Mouse (Mus musculus) heart, embryonic 15.5 days (tissue): Measurements from ENCODE around the gene Serping1. TPM values are rescaled to one million over a fixed set of nuclear protein-coding genes. Genes with fewer than 3 reads are reported as not detected.

Experiments
- ATAC-seq: fragments of 200-750 bp; cut with Nextera tagmentation; replicated peaks from 2 replicates; pipeline ENCODE4 v1.8.0; 2017; ENCODE audit warnings: low read depth, moderate TSS enrichment; ENCODE audit not compliant: insufficient number of reproducible peaks, insufficient read depth, low FRiP score
- H3K27ac ChIP-seq: fragments of 300-500 bp; sonication (generic); 2 replicates; pipeline ENCODE4 v1.5.1; 2015; ENCODE audit warnings: mild to moderate bottlenecking, inconsistent platforms
- H3K27me3 ChIP-seq: fragments of 300-500 bp; sonication (generic); 2 replicates; pipeline ENCODE4 v1.6.1; 2015; ENCODE audit warnings: inconsistent platforms
- H3K36me3 ChIP-seq: fragments of 300-500 bp; sonication (generic); 2 replicates; pipeline ENCODE4 v1.6.1; 2015; ENCODE audit warnings: mild to moderate bottlenecking, inconsistent platforms
- H3K4me1 ChIP-seq: fragments of 300-500 bp; sonication (generic); replicated peaks from 2 replicates; pipeline ENCODE4 v1.6.1; 2015; ENCODE audit warnings: inconsistent platforms
- H3K4me2 ChIP-seq: fragments of 300-500 bp; sonication (generic); 2 replicates; pipeline ENCODE4 v1.6.1; 2015; ENCODE audit warnings: inconsistent platforms, mild to moderate bottlenecking, moderate library complexity
- H3K4me3 ChIP-seq: fragments of 300-500 bp; sonication (generic); 2 replicates; pipeline ENCODE4 v1.5.1; 2015; ENCODE audit warnings: mild to moderate bottlenecking, inconsistent platforms
- H3K9ac ChIP-seq: fragments of 300-500 bp; sonication (generic); 2 replicates; pipeline ENCODE4 v1.6.1; 2015; ENCODE audit warnings: mild to moderate bottlenecking, inconsistent platforms
- H3K9me3 ChIP-seq: fragments of 300-500 bp; sonication (generic); replicated peaks from 2 replicates; pipeline ENCODE4 v1.6.1; 2016; ENCODE audit warnings: inconsistent platforms
- WGBS: fragments of 180-500 bp; shearing (Covaris S2); methylation state at CpG from one replicate; pipeline ENCODE4 v1.1.7; 2015; ENCODE audit warnings: mixed read lengths; 5-methylcytosine and 5-hydroxymethylcytosine counted together
- polyA plus RNA-seq: library from polyadenylated mRNA; unstranded; fragments of >200 nt; fragmentation: Nextera tagmentation; extraction: Ambion mirVana; gene quantifications from 2 replicates; pipeline ENCODE4 v1.2.1, GENCODE M21; 2015

The Serping1 gene
- polyA plus RNA-seq, 1 experiment from 2014 or later = 45.2 TPM

DNA sequence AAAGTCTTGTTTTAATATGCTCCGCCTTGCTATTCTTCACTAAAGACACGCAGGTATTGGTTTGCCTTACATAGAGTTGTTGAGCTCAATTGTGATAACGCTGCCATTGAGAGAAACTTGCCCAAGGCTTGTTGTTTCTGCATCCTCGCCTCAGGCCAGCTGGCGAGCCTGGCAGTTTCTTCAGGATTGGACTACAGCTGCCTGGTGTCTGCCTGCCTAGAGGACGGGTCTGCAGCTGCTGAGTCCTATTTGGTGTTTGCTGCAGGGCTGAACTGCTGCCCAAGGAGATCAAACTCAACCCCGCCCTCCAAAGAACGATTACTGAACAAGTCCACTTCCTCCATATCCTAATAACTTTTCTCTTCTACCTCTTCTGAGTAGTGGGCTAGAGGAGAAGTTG lies 14.5 kb downstream of the Serping1 start:
- ATAC-seq = no peak
- no peaks in the 10 kb centered on the region for H3K4me1 ChIP-seq
- H3K27me3 ChIP-seq = no peaks in the 10 kb centered on the region
- H3K4me2 ChIP-seq = no peak overlapping the region
- no peak overlapping the region for H3K4me3 ChIP-seq
- no peak overlapping the region for H3K27ac ChIP-seq
- 73% methylated on average over 8 of the region's 8 CpGs for WGBS
- no peaks in the 10 kb centered on the region for H3K9me3 ChIP-seq
- H3K36me3 ChIP-seq = no peaks in the 10 kb centered on the region
- H3K9ac ChIP-seq = no peak overlapping the region

DNA sequence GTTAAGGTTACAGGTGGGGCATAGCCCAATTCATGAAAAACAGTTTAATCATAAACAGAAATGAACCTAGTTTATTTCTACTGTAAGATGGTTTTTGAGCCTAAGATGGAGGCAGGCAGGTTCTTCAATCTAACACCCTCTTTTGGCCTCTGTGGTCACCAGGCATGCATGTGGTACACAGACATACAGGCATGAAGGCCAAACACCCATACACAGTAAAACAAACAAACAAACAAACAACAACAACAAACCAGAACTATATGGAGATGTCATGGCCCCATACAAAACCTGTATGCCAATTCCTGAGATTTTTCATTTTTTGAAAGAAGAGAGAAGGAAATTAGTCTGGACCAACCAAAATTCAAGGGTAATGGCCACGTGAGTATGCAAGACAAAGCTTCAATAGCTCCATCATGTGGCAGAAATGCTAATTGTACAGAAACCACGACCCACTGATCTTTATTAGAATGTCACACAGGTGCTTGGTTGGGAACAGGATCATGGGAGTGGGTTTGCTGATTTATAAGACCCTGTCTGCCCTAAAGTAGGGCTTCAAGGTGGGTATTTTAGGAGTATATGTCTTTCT lies 16.6 kb downstream of the Serping1 start:
- no peaks in the 10 kb centered on the region for H3K4me1 ChIP-seq
- no peak overlapping the region for H3K9ac ChIP-seq
- no peak overlapping the region for H3K4me2 ChIP-seq
- H3K9me3 ChIP-seq = no peaks in the 10 kb centered on the region
- no peaks in the 10 kb centered on the region for H3K36me3 ChIP-seq
- no peak overlapping the region for H3K4me3 ChIP-seq
- under 1% methylated on average over 2 of the region's 2 CpGs for WGBS
- no peak for ATAC-seq
- no peak overlapping the region for H3K27ac ChIP-seq
- no peaks in the 10 kb centered on the region for H3K27me3 ChIP-seq

DNA sequence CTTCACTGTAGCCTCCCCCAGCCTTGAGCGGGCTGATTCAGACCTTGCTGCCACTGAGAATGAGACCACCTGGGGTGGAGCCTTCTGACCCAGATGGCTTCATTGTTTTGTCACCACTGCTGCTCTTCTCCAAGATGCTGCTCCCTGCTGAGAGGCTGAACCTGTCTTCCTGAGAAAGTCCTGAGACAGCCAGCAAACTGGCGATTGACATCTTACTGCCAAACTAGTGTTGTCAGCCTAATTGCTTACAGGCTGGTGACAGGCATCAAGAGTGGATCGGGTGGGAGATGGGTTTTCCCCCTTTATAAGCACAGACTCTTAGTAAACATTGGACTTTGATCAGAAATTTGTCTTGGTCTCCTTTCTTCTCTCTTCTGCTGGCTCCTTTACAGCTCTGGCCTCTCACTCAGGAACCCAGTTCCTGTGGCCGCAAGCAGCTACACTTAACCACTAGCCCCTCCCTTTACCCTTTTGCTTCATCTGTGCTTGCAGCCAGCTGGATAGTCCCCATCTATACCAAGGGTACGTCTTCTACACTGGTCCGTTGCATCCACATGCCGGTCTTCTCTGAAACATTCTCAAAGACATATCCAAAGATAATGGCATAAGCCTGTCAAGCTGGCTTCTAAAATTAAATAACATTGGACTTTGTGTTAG lies 18.1 kb downstream of the Serping1 start:
- Histone ChIP-seq H3K9ac (no peak overlapping the region), H3K36me3 (no peaks in the 10 kb centered on the region), H3K4me2 (no peak overlapping the region), H3K9me3 (no peaks in the 10 kb centered on the region), H3K27me3 (no peaks in the 10 kb centered on the region), H3K4me1 (no peaks in the 10 kb centered on the region), H3K4me3 (no peak overlapping the region), H3K27ac (no peak overlapping the region)
- WGBS = 56% methylated on average over 7 of the region's 7 CpGs
- no peak for ATAC-seq

DNA sequence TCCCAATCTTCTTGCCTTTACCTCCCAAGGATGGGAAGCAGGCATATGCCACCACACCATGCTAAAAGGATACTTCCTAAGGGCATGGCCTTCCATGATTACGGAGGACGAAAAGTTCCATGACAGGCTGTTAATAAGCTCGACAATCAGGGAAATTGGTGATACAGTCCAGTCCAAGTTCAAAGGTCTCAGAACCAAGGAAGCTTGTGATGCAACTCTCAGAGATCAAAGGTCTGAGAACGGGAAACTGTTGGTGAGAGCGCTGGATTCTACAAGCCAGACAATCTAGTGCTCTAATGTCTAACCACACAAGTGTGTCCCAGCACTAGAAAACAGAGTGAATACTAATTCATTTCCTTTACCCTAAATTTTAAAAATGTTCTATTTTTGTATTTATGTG lies 19.0 kb downstream of the Serping1 start:
- no peak overlapping the region for H3K4me2 ChIP-seq
- no peaks in the 10 kb centered on the region for H3K4me1 ChIP-seq
- WGBS = 70% methylated on average over 5 of the region's 5 CpGs
- H3K27me3 ChIP-seq = no peaks in the 10 kb centered on the region
- no peak overlapping the region for H3K9ac ChIP-seq
- H3K36me3 ChIP-seq = no peaks in the 10 kb centered on the region
- no peak overlapping the region for H3K4me3 ChIP-seq
- no peaks in the 10 kb centered on the region for H3K9me3 ChIP-seq
- H3K27ac ChIP-seq = no peak overlapping the region
- ATAC-seq = no peak

DNA sequence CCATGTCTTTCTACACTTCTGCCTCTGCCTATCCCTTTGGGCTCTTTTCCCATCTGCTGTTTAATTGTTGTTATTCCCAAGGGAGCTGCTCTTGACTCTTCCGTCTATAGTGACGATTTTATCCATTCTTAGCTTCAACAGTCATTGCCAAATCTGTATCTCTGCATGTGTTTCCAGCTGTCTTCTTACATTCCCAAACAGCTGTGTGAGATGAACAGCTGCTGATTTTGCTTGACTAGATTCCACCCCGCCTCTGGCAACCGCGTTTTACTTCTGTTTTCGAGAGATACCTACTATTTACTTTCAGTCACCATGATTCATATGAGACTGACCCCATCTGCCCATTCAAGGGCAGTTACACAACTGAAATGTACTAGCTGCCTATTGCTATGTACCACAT lies 25.1 kb downstream of the Serping1 start:
- H3K27me3 ChIP-seq = no peaks in the 10 kb centered on the region
- H3K9ac ChIP-seq = no peak overlapping the region
- 59% methylated on average over 6 of the region's 6 CpGs for WGBS
- H3K27ac ChIP-seq = no peak overlapping the region
- H3K4me3 ChIP-seq = no peak overlapping the region
- no peaks in the 10 kb centered on the region for H3K36me3 ChIP-seq
- H3K4me2 ChIP-seq = no peak overlapping the region
- H3K4me1 ChIP-seq = no peaks in the 10 kb centered on the region
- H3K9me3 ChIP-seq = no peaks in the 10 kb centered on the region
- no peak for ATAC-seq

DNA sequence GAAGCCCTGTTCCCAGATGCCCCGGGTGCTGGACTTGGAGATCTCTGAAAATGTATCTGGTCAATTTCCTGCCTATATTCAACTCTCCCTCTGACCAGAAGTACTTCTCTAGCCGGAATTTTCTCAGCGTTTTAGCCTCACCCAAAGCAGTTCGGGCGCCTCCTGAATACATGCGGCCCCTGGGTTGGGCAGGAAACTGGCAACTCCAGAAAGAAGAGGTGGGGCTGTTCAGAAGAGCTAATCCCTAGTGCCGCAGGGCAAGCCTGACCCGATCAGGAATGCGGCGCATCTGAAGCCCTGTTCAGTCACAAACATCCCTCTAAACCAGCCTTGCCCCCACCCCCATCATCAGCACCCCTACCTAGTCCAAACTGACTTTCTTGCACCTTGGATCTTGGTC lies 31.1 kb downstream of the Serping1 start:
- peak overlapping the region; percentile 95 for H3K4me3 ChIP-seq
- peak overlapping the region; percentile 91 for H3K4me2 ChIP-seq
- H3K36me3 ChIP-seq = no peaks in the 10 kb centered on the region
- peak overlapping the region; percentile 100 for H3K27ac ChIP-seq
- no peaks in the 10 kb centered on the region for H3K9me3 ChIP-seq
- peaks cover 34% of the 10 kb centered on the region for H3K4me1 ChIP-seq
- 2% methylated on average over 10 of the region's 10 CpGs for WGBS
- H3K9ac ChIP-seq = peak overlapping the region; percentile 99; the same call in 1 of the 2 replicates
- ATAC-seq = peak; percentile 35
- no peaks in the 10 kb centered on the region for H3K27me3 ChIP-seq

DNA sequence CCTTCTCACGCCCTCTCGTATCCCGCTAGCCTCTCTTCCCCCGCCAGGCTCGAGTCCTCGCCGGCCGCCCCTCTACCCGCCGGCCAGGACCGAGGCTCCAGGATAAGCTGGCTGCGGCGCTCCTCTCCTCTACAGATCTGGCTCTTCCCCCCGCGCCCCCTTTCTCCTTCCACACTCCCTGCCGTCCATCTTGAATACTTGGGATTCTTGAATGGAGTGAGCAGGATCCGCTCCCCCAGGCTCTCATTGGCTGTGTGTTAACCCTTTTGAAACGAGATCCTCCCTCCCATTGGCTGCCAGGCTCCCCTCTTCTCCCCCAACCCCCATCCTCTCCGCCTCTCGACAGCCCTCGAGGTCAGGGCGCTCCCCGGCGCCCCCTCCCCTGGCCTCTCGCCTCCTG lies 31.7 kb downstream of the Serping1 start, which contains the start of gene Gm19426:
Gene Gm19426, minus strand, starts transcription at position 95 of the 400 bp plus-strand sequence.
- H3K27me3 ChIP-seq = no peaks in the 10 kb centered on the region
- H3K9ac ChIP-seq = peak within 1 kb of the TSS; percentile 99
- H3K27ac ChIP-seq = peak within 1 kb of the TSS; percentile 100
- under 1% methylated on average over 25 of the region's 25 CpGs for WGBS
- no peaks in the 10 kb centered on the region for H3K9me3 ChIP-seq
- H3K36me3 ChIP-seq = no peaks in the 10 kb centered on the region
- H3K4me1 ChIP-seq = peaks cover 39% of the 10 kb centered on the region
- H3K4me2 ChIP-seq = peak within 1 kb of the TSS; percentile 91
- H3K4me3 ChIP-seq = peak within 1 kb of the TSS; percentile 95
- peak; percentile 94 for ATAC-seq

DNA sequence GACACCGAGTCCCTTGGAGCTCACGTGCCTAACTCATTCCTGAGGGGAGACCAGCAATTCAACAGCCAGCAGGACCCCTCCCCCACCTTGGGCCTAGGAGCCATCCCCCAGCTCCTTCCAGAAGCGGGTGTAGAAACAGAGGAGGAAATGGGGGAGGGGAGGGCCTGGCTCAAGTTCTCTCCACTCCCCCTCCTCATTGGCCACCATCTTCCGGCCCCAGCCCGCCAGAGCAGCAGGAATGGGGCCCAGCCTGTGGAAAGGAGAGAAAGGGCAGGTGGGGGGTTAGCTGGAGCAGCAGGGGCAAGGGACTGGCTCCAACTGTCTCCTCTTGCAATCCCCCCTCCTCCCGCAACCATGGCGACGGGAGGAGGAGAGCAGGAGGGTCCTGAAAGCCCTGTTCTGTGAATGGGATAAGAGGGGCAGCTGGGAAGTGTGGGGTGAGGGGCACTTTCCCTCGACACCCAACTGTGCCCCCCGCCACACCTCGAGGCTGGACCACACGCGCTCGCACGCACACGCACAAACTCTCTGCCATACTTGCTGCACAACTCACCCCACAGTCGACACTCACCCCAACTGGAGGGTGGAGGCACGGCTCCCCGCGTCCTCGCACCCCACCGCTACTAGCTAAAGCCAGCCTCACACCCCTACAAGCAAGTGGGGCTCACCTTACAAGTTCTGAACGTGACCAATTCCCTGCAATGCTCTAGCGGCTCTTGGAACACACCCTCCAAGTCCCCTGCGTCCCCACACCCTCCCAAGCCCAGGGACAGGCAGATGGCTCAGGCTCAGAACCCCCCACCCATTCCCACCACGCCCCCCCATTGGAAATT lies 32.6 kb downstream of the Serping1 start:
- Histone ChIP-seq H3K9ac (peak overlapping the region; percentile 99), H3K4me2 (peak overlapping the region; percentile 91), H3K4me1 (peaks cover 48% of the 10 kb centered on the region), H3K27ac (peak overlapping the region; percentile 100), H3K27me3 (no peaks in the 10 kb centered on the region), H3K4me3 (peak overlapping the region; percentile 95), H3K9me3 (no peaks in the 10 kb centered on the region), H3K36me3 (no peaks in the 10 kb centered on the region)
- WGBS = 0% methylated on average over 25 of the region's 26 CpGs
- peak; percentile 27 for ATAC-seq

DNA sequence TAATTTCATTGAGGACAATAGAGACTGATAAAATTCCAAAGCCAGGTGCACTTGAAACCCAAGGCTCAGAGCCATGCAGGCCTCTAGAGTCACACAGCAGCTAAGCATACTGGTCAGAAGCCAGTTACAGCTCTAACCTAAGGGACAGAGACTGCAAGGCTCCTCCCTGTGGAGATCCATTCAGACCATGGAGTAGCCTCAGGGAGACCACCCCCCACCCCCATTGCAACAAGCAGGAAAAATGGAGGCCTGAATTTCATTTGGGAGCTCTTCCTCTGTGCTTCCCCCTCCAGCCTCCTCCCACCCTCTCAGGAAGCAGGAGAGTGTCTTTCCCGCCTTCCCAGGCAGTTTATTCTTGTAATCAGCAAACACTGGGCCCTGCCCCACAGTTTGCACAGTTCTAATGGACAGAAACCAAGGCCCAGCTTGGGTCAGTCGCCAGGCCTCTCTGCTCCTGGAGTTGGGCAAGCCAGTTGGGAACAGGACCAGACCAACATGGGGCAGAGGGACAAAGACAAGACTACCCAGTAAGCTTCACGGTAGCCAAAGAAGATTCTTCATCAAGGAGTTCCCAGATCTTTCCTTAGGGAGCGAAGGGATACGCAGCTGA lies 33.3 kb downstream of the Serping1 start:
- Histone ChIP-seq H3K9ac (peak overlapping the region; percentile 99), H3K4me1 (peaks cover 55% of the 10 kb centered on the region)

DNA sequence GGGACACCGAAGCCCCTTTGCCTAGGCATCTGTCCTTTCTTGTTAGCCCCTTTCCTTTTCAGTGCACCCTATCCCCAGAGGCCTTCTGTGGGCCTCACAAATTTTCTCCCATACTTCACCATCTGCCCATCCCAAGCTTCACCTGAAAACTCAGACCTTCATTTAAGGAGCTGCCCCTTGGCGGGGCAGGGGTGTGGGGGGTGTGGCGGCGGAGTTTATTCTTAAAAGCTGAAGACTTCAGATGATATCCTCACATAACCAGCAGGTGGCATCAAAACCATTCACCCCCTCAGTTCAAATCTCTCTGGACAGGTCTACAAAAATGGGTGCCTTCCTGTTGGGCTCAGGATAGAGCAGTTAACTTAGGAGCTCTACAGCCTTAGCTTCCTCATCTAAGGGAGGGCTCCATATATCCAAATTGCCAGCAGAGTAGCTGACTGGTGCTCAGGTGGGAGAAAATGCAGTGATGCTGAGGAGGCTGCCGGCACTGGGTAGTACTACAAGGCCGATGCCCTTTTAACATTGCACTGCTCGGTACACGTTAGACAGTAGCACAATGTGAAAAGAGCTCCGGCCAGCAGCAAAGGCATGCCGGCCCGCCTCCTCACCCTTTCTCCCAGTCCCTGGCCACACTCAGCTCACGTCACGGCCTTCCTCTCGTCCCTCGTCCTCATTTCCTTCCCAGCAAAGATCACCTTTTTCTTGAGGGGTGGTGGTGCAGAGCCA lies 34.5 kb downstream of the Serping1 start:
- ATAC-seq = no peak
- Histone ChIP-seq H3K27ac (peak overlapping the region; percentile 100), H3K4me3 (peak overlapping the region; percentile 18; the same call in 1 of the 2 replicates), H3K4me2 (peak overlapping the region; percentile 91), H3K4me1 (peaks cover 67% of the 10 kb centered on the region), H3K27me3 (0 out of 2 replicates have a peak, but pooled peaks cover 7% of the 10 kb centered on the region), H3K9ac (0 out of 2 replicates have a peak overlapping the region, but pooled peaks have one; percentile 8), H3K36me3 (no peaks in the 10 kb centered on the region), H3K9me3 (no peaks in the 10 kb centered on the region)
- 71% methylated on average over 15 of the region's 15 CpGs for WGBS

More for the DNA sequence above, 33.3 kb downstream of the Serping1 start:
- Histone ChIP-seq H3K9me3 (no peaks in the 10 kb centered on the region), H3K27me3 (no peaks in the 10 kb centered on the region), H3K36me3 (no peaks in the 10 kb centered on the region), H3K4me2 (peak overlapping the region; percentile 91), H3K27ac (peak overlapping the region; percentile 100), H3K4me3 (peak overlapping the region; percentile 95)
- ATAC-seq = no peak
- WGBS = 6% methylated on average over 5 of the region's 5 CpGs
